Comparison of ENCODE assay signal across 8 mouse cellular contexts in genomic region chr2:107291142-107291541, GRCm38 (mm10). TPM values are rescaled to one million over a fixed set of nuclear protein-coding genes. Genes with fewer than 3 reads are reported as not detected.
DNase-seq lines count a peak whose midpoint lies in the region; ATAC-seq and TF ChIP-seq lines count a peak whose summit lies in the region.

No protein-coding gene starts in this region.

- H3K4me3 ChIP-seq in E14TG2a.4 (replicated peaks; ENCODE audit: low read length), result peak overlapping the region; percentile 71
- peak overlapping the region; percentile 53 for H3K4me3 ChIP-seq in forebrain, embryonic 13.5 days

- H3K4me1 ChIP-seq in E14TG2a.4 (replicated peaks; ENCODE audit: low read depth, low read length), result peaks cover 14% of the 10 kb centered on the region
- H3K4me1 ChIP-seq in forebrain, embryonic 13.5 days, result 0 out of 2 replicates have a peak, but pooled peaks cover 6% of the 10 kb centered on the region

- no peaks in the 10 kb centered on the region for H3K36me3 ChIP-seq in E14TG2a.4 (ENCODE audit: insufficient read depth, low read length)
- H3K36me3 ChIP-seq in forebrain, embryonic 13.5 days (ENCODE audit: poor library complexity, severe bottlenecking), result no peaks in the 10 kb centered on the region

- peak overlapping the region; percentile 94 for H3K4me2 ChIP-seq in forebrain, embryonic 13.5 days

- peak overlapping the region; percentile 65 for H3K9ac ChIP-seq in forebrain, embryonic 13.5 days

- peak; percentile 60 for ATAC-seq in forebrain, embryonic 13.5 days
- no peak for ATAC-seq in cerebellum, adult (ENCODE audit: insufficient number of reproducible peaks, low FRiP score, low TSS enrichment)

- WGBS in forebrain, embryonic 13.5 days, result 3% methylated on average over 16 of the region's 16 CpGs

- H3K9me3 ChIP-seq in E14TG2a.4 (ENCODE audit: low read length), result no peaks in the 10 kb centered on the region
- no peaks in the 10 kb centered on the region for H3K9me3 ChIP-seq in forebrain, embryonic 13.5 days (replicated peaks)

- no peak overlapping the region for H3K27ac ChIP-seq in forebrain, embryonic 13.5 days

- peaks cover 55% of the 10 kb centered on the region for H3K27me3 ChIP-seq in E14TG2a.4 (ENCODE audit: insufficient read depth, low read length)
- 0 out of 2 replicates have a peak, but pooled peaks cover 6% of the 10 kb centered on the region for H3K27me3 ChIP-seq in forebrain, embryonic 13.5 days

- TF ChIP-seq CTCF in E14TG2a.4 (conservative IDR thresholded peaks at IDR 0.05; ENCODE audit: low read length), result no peak

- peak; percentile 18 for DNase-seq in cerebellum, postnatal 25 days
- DNase-seq in cerebellum, adult 11 months, result no peak
- peak; percentile 31 to 42 for DNase-seq in layer of hippocampus, postnatal 25 days (ENCODE audit: extremely low spot score in 1 of 2, low spot score in 1 of 2)
- peak; percentile 47 for DNase-seq in retina, postnatal 1 day
- DNase-seq in gastrocnemius, postnatal 4 days (ENCODE audit: low spot score in 2 of 2), result no peak

RNA-seq across cellular contexts. Expression of gene Kcna4, which starts 0.7 kb away (rescaled TPM):
- polyA plus RNA-seq in forebrain, embryonic 13.5 days (2015; fragmentation: Nextera tagmentation; extraction: Ambion mirVana), result 1.0 and 1.7 TPM in 2 replicates
- 10 to 100 TPM; 36.8 to 57.9 TPM for total RNA-seq in layer of hippocampus, postnatal 25 days (2021)
- under 1 TPM in 1 of 2 experiments, not detected in 1; 0.05 TPM for total RNA-seq in gastrocnemius, postnatal 4 days (2021)

Comparison
In these comparisons a context has a peak if more than half of its experiments do, and no peak if none do; other contexts are left out.
1. DNase-seq: peak in cerebellum, postnatal 25 days (2 of 2), layer of hippocampus, postnatal 25 days (2 of 2) and retina, postnatal 1 day (single experiment); none in cerebellum, adult 11 months (single experiment) and gastrocnemius, postnatal 4 days (0 of 2).
2. RNA of gene Kcna4, which starts 0.7 kb away (total RNA-seq): 36.8 to 57.9 TPM in layer of hippocampus, postnatal 25 days; 0.05 TPM in gastrocnemius, postnatal 4 days; every median in the first group is over 10 times any median in the second.